Mouse (Mus musculus): ENCODE data around the gene Prkcz. TPM values are rescaled to one million over a fixed set of nuclear protein-coding genes. Genes with fewer than 3 reads are reported as not detected.

Prkcz gene
- polyA plus RNA-seq, 1 experiment from 2014 or later, result 3.0 TPM

GRCm38 (mm10) chr4:155381974-155382373 lies 20.8 kb upstream of the Prkcz start:
- Histone ChIP-seq H3K27ac (ENCODE audit: low read depth) (no peak overlapping the region), H3K36me3 (replicated peaks; ENCODE audit: insufficient read depth, low read length) (no peaks in the 10 kb centered on the region), H3K9me3 (ENCODE audit: low read length) (no peaks in the 10 kb centered on the region), H3K4me3 (ENCODE audit: low read depth, low read length) (no peak overlapping the region), H3K9ac (replicated peaks) (no peak overlapping the region), H3K27me3 (ENCODE audit: insufficient read depth, low read length) (no peaks in the 10 kb centered on the region), H3K4me2 (ENCODE audit: low read depth, low read length) (no peak overlapping the region), H3K4me1 (ENCODE audit: insufficient read depth) (no peaks in the 10 kb centered on the region)
- DNase-seq, result no peak
- 51% methylated on average over 7 of the region's 7 CpGs for WGBS (ENCODE audit: insufficient replicate concordance)
- no peak for ATAC-seq
- TF ChIP-seq EP300 (IDR thresholded peaks at IDR 0.05; ENCODE audit: low read depth) (no peak), CTCF (IDR thresholded peaks at IDR 0.05; ENCODE audit: low read depth) (no peak)

- Histone ChIP-seq H3K36me3 (replicated peaks; ENCODE audit: insufficient read depth, low read length) (no peaks in the 10 kb centered on the region), H3K4me3 (ENCODE audit: low read depth, low read length) (no peak overlapping the region), H3K27ac (ENCODE audit: low read depth) (no peak overlapping the region), H3K4me2 (ENCODE audit: low read depth, low read length) (no peak overlapping the region), H3K27me3 (ENCODE audit: insufficient read depth, low read length) (no peaks in the 10 kb centered on the region), H3K9me3 (ENCODE audit: low read length) (no peaks in the 10 kb centered on the region), H3K4me1 (ENCODE audit: insufficient read depth) (peaks cover 6% of the 10 kb centered on the region), H3K9ac (replicated peaks) (no peak overlapping the region)
- 72% methylated on average over 5 of the region's 5 CpGs for WGBS (ENCODE audit: insufficient replicate concordance)
- DNase-seq (no peak), ATAC-seq (peak; percentile 38; the same call in 1 of the 2 replicates)
- TF ChIP-seq EP300 (IDR thresholded peaks at IDR 0.05; ENCODE audit: low read depth) (no peak), CTCF (IDR thresholded peaks at IDR 0.05; ENCODE audit: low read depth) (no peak)
Observed at GRCm38 (mm10) chr4:155371797-155372735, 10.9 kb upstream of the Prkcz start.

GRCm38 (mm10) chr4:155370737-155371715 lies 9.9 kb upstream of the Prkcz start:
- H3K9ac ChIP-seq (replicated peaks), result no peak overlapping the region
- 80% methylated on average over 15 of the region's 15 CpGs for WGBS (ENCODE audit: insufficient replicate concordance)
- TF ChIP-seq CTCF (IDR thresholded peaks at IDR 0.05; ENCODE audit: low read depth) (no peak), EP300 (IDR thresholded peaks at IDR 0.05; ENCODE audit: low read depth) (no peak)
- no peaks in the 10 kb centered on the region for H3K27me3 ChIP-seq (ENCODE audit: insufficient read depth, low read length)
- DNase-seq, result peak; percentile 74
- H3K36me3 ChIP-seq (replicated peaks; ENCODE audit: insufficient read depth, low read length), result no peaks in the 10 kb centered on the region
- peaks cover 6% of the 10 kb centered on the region for H3K4me1 ChIP-seq (ENCODE audit: insufficient read depth)
- peak; percentile 93 for ATAC-seq
- H3K27ac ChIP-seq (ENCODE audit: low read depth), result peak overlapping the region; percentile 64
- H3K9me3 ChIP-seq (ENCODE audit: low read length), result no peaks in the 10 kb centered on the region
- no peak overlapping the region for H3K4me2 ChIP-seq (ENCODE audit: low read depth, low read length)
- no peak overlapping the region for H3K4me3 ChIP-seq (ENCODE audit: low read depth, low read length)

DNA sequence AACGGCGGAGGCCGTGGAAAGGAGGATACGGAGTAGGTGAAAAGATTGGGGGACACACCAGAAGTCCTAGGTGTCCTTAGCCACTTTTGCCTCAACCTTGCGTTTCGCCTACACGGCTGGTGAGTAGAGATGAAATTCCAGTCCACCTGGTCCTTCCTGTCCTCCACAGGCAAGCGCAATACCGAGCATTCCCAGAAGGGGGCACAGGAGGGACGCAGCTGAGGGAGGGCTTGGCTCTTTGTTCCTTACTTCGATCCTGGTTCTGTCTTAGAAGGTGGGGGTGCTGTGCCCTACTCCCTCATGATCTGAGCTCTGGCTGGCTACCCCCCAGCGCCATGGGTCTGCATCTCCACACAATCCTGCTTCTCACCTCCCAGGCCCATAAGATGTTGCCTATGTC lies 7.5 kb upstream of the Prkcz start:
- Histone ChIP-seq H3K4me1 (ENCODE audit: insufficient read depth) (peaks cover 6% of the 10 kb centered on the region), H3K27ac (ENCODE audit: low read depth) (no peak overlapping the region), H3K4me3 (ENCODE audit: low read depth, low read length) (no peak overlapping the region), H3K9me3 (ENCODE audit: low read length) (no peaks in the 10 kb centered on the region), H3K36me3 (replicated peaks; ENCODE audit: insufficient read depth, low read length) (no peaks in the 10 kb centered on the region), H3K9ac (replicated peaks) (no peak overlapping the region), H3K27me3 (ENCODE audit: insufficient read depth, low read length) (no peaks in the 10 kb centered on the region), H3K4me2 (ENCODE audit: low read depth, low read length) (no peak overlapping the region)
- ATAC-seq (no peak), DNase-seq (peak; percentile 73)
- no peak for TF ChIP-seq EP300 (IDR thresholded peaks at IDR 0.05; ENCODE audit: low read depth)
- TF ChIP-seq CTCF (IDR thresholded peaks at IDR 0.05; ENCODE audit: low read depth), result peak; percentile 81
- 37% methylated on average over 12 of the region's 12 CpGs for WGBS (ENCODE audit: insufficient replicate concordance)

DNA sequence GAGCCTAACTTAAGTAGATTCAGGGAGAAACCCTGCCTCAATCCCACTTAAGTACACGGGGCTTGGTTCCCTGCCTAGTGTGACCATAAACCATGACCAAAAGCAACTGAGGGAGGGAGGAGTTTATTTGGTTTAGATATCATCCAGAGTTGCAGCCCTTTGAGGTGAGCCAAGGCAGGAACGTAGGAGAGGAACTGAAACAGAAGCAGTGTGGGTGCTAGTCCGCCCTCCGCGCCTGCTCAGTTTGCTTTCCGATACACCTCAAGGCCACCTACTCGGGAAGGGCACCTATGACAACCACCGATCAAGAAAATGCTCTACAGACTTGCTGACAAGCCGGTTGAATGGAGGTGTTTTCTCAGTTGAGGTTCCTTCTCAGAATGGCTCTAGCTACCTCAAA lies 6.6 kb upstream of the Prkcz start:
- TF ChIP-seq CTCF (IDR thresholded peaks at IDR 0.05; ENCODE audit: low read depth) (no peak), EP300 (IDR thresholded peaks at IDR 0.05; ENCODE audit: low read depth) (no peak)
- WGBS (ENCODE audit: insufficient replicate concordance), result 72% methylated on average over 9 of the region's 9 CpGs
- Histone ChIP-seq H3K4me3 (ENCODE audit: low read depth, low read length) (no peak overlapping the region), H3K4me2 (ENCODE audit: low read depth, low read length) (no peak overlapping the region), H3K27me3 (ENCODE audit: insufficient read depth, low read length) (no peaks in the 10 kb centered on the region), H3K9ac (replicated peaks) (no peak overlapping the region), H3K4me1 (ENCODE audit: insufficient read depth) (peaks cover 6% of the 10 kb centered on the region), H3K9me3 (ENCODE audit: low read length) (no peaks in the 10 kb centered on the region), H3K27ac (ENCODE audit: low read depth) (no peak overlapping the region), H3K36me3 (replicated peaks; ENCODE audit: insufficient read depth, low read length) (no peaks in the 10 kb centered on the region)
- ATAC-seq (no peak), DNase-seq (no peak)

DNA sequence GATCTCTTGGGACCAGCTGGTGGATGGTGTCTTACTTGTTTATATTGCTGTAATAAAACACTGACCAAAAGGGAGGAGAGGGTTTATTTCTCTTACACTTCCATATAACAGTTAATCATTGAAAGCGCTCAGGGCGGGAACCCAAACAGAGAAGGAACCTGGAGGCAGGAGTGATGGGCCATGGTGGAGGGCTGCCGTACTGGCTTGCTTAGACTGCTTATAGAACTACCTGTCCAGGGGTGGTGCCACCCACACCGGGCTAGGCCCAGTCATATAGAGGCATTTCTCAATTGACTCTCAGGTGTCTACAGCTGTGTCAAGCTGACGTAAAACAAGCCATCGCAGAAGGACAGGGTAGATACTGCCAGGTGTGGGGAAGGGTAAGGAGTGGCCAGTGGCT lies 5.6 kb upstream of the Prkcz start:
- no peak for TF ChIP-seq EP300 (IDR thresholded peaks at IDR 0.05; ENCODE audit: low read depth)
- no peak for TF ChIP-seq CTCF (IDR thresholded peaks at IDR 0.05; ENCODE audit: low read depth)
- H3K9ac ChIP-seq (replicated peaks), result no peak overlapping the region
- H3K4me3 ChIP-seq (ENCODE audit: low read depth, low read length), result no peak overlapping the region
- peaks cover under 1% of the 10 kb centered on the region for H3K4me1 ChIP-seq (ENCODE audit: insufficient read depth)
- DNase-seq (no peak), ATAC-seq (no peak)
- WGBS (ENCODE audit: insufficient replicate concordance), result 65% methylated on average over 6 of the region's 6 CpGs
- H3K27me3 ChIP-seq (ENCODE audit: insufficient read depth, low read length), result peaks cover 7% of the 10 kb centered on the region
- H3K36me3 ChIP-seq (replicated peaks; ENCODE audit: insufficient read depth, low read length), result no peaks in the 10 kb centered on the region
- no peak overlapping the region for H3K27ac ChIP-seq (ENCODE audit: low read depth)
- H3K9me3 ChIP-seq (ENCODE audit: low read length), result no peaks in the 10 kb centered on the region
- no peak overlapping the region for H3K4me2 ChIP-seq (ENCODE audit: low read depth, low read length)
